Mouse (Mus musculus): ENCODE measurements around the gene Ptprcap.
"Not testable (repeated sequence)": the region's sequence is repeated elsewhere in the genome, so short reads cannot be mapped to it uniquely, and the experiment has no call there.

The Ptprcap gene

GRCm38 (mm10) chr19:4153232-4153654, at the start of gene Ptprcap:
Gene Ptprcap (plus strand): TSS chr19:4153604.
- no peak for DNase-seq (ENCODE audit: extremely low spot score, low read depth, low spot score)

GRCm38 (mm10) chr19:4103792-4104191, 49.6 kb upstream of the Ptprcap start:
- no peak for DNase-seq (ENCODE audit: extremely low spot score, low read depth, low spot score)

GRCm38 (mm10) chr19:4104675-4105194, 48.7 kb upstream of the Ptprcap start:
- DNase-seq (ENCODE audit: extremely low spot score, low read depth, low spot score) = no peak

GRCm38 (mm10) chr19:4106654-4107053, 46.8 kb upstream of the Ptprcap start:
- DNase-seq (ENCODE audit: extremely low spot score, low read depth, low spot score) = no peak

- DNase-seq (ENCODE audit: extremely low spot score, low read depth, low spot score) = no peak
These were observed 44.9 kb upstream of the Ptprcap start for GRCm38 (mm10) chr19:4108535-4108934.

GRCm38 (mm10) chr19:4112063-4112960, 41.1 kb upstream of the Ptprcap start:
- no peak for DNase-seq (ENCODE audit: extremely low spot score, low read depth, low spot score)

- DNase-seq (ENCODE audit: extremely low spot score, low read depth, low spot score) = no peak
These were observed 40.1 kb upstream of the Ptprcap start for GRCm38 (mm10) chr19:4113186-4113805.

GRCm38 (mm10) chr19:4113806-4114230, 39.6 kb upstream of the Ptprcap start:
- DNase-seq (ENCODE audit: extremely low spot score, low read depth, low spot score) = no peak

GRCm38 (mm10) chr19:4114551-4114950, 38.9 kb upstream of the Ptprcap start:
- no peak for DNase-seq (ENCODE audit: extremely low spot score, low read depth, low spot score)

GRCm38 (mm10) chr19:4115144-4115543, 38.3 kb upstream of the Ptprcap start:
- no peak for DNase-seq (ENCODE audit: extremely low spot score, low read depth, low spot score)

- DNase-seq (ENCODE audit: extremely low spot score, low read depth, low spot score) = no peak
These were observed 37.6 kb upstream of the Ptprcap start for GRCm38 (mm10) chr19:4115816-4116215.

- DNase-seq (ENCODE audit: extremely low spot score, low read depth, low spot score) = no peak
These were observed 36.4 kb upstream of the Ptprcap start for GRCm38 (mm10) chr19:4117006-4117405.

- DNase-seq (ENCODE audit: extremely low spot score, low read depth, low spot score) = no peak
These were observed 35.1 kb upstream of the Ptprcap start for GRCm38 (mm10) chr19:4118350-4118749.

- DNase-seq (ENCODE audit: extremely low spot score, low read depth, low spot score) = no peak
These were observed 33.5 kb upstream of the Ptprcap start for GRCm38 (mm10) chr19:4119716-4120487.

- no peak for DNase-seq (ENCODE audit: extremely low spot score, low read depth, low spot score)
These were observed 32.9 kb upstream of the Ptprcap start for GRCm38 (mm10) chr19:4120496-4120895.

- DNase-seq (ENCODE audit: extremely low spot score, low read depth, low spot score) = peak; percentile 97
These were observed 32.2 kb upstream of the Ptprcap start for GRCm38 (mm10) chr19:4121097-4121805.

- not testable (repeated sequence) for DNase-seq (ENCODE audit: extremely low spot score, low read depth, low spot score)
These were observed 31.5 kb upstream of the Ptprcap start for GRCm38 (mm10) chr19:4121896-4122295.

GRCm38 (mm10) chr19:4122411-4123370, 30.7 kb upstream of the Ptprcap start:
- no peak for DNase-seq (ENCODE audit: extremely low spot score, low read depth, low spot score)

GRCm38 (mm10) chr19:4124432-4124831, 29.0 kb upstream of the Ptprcap start:
- no peak for DNase-seq (ENCODE audit: extremely low spot score, low read depth, low spot score)
